Mouse (Mus musculus) splenic B cell, adult 2 months (primary cell): Measurements from ENCODE around the gene Amdhd2.
A peak's percentile ranks its signal among the peaks of the same experiment; 100 is the strongest.

ENCODE experiments used
- DNase-seq: peaks from one replicate; pipeline ENCODE4 v3.0.0-alpha.2; 2011; ENCODE audit warnings: low read depth, low spot score
- H3K27me3 ChIP-seq: 2 replicates; pipeline ENCODE4 v1.6.1; 2012; ENCODE audit warnings: mild to moderate bottlenecking, low read length, moderate library complexity, mixed read lengths; ENCODE audit not compliant: control insufficient read depth, poor library complexity, insufficient read depth, severe bottlenecking
- H3K36me3 ChIP-seq: 2 replicates; pipeline ENCODE4 v1.6.1; 2012; ENCODE audit warnings: mild to moderate bottlenecking, low read length, moderate library complexity, mixed read lengths; ENCODE audit not compliant: control insufficient read depth, poor library complexity, insufficient read depth, severe bottlenecking

Gene Amdhd2

DNA sequence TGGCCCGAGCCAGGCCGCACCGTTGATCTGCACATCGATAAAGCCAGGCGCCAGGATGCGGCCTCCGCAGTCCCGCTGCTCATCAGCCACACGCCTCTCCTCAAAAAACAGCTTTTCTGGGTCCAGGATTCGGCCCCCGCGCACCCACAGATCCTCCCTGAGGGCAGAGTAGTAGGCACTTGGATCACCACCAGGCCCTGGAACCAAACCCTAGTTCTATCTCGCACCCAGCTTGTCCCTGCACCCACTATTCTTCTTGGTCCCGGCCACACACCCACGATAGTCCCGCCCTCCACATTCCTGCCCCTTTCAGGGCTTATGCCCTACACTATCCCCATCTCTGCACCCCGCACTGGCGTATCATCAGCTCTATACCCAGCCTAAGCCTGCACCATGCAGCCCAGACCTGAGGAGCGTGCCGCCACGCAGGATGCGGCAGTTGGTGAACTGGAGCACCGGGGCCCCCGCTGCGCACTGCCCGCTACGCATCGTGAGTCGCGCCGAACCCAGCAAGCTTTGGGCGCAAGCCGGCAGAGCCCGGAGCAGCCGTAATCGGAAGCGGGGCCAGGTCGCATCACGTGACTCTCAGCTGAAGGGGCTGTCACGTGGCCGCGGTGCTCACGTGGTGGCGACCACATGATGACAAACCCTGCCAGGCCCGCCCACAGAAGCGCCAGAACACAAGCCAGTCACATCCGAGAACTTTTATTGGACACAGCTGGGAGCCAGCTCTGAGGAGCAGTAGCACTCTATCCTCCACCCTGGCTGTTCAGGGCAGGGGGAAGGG is at the start of gene Amdhd2:
Gene Amdhd2 (minus strand): TSS at position 591 of the 787 bp plus-strand sequence.
- Histone ChIP-seq H3K27me3 (no peaks in the 10 kb centered on the region), H3K36me3 (peaks cover 3% of the 10 kb centered on the region)
- DNase-seq = peak; percentile 98

DNA sequence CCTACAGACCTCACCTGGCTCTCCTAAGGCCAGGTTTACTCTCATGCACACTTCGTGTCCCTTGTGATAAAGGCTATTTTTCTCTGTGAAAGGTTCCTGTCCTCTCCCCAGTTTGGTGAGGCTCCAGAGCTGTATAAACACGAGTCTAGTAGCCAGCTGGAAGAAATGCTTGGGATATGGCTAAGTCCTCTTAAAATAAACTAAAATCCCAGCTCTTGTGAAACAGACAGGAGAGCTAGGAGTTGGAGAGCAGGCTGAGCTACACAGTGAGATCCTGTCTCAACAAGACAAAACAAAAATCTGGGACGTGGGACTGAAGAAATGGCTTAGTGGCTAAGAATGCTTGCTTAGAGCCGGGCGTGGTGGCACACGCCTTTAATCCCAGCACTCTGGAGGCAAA is 49.6 kb upstream of the Amdhd2 start:
- DNase-seq = no peak
- no peaks in the 10 kb centered on the region for H3K27me3 ChIP-seq
- H3K36me3 ChIP-seq = no peaks in the 10 kb centered on the region

DNA sequence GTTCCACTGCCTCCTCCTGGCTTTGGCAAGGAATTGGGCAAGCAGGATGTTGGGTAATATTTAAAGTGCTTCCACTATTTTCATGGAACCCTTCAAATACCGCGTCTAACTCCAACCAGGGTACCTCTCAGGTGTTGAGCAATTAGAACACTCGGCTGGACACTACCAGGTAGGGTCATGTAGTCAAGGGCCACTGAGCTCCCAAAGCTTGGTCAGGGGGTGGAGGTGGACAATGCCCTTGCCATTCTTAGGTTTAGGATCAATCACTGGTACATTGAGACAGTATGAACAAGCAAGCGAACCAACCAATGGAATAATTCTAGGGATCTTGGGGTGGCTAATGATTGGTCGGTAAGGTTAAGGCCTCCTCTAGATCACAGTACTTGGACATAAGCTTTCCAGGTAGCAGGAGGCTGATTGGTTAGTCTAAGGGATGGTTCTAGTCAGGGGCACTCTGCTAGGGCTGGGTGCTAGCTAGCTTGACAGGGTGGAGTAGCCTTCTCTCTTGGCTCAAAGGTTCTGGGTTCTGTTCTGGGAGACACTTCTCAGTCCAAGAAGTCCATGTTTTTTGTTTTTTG is 49.0 kb upstream of the Amdhd2 start:
- no peak for DNase-seq
- Histone ChIP-seq H3K36me3 (no peaks in the 10 kb centered on the region), H3K27me3 (no peaks in the 10 kb centered on the region)

DNA sequence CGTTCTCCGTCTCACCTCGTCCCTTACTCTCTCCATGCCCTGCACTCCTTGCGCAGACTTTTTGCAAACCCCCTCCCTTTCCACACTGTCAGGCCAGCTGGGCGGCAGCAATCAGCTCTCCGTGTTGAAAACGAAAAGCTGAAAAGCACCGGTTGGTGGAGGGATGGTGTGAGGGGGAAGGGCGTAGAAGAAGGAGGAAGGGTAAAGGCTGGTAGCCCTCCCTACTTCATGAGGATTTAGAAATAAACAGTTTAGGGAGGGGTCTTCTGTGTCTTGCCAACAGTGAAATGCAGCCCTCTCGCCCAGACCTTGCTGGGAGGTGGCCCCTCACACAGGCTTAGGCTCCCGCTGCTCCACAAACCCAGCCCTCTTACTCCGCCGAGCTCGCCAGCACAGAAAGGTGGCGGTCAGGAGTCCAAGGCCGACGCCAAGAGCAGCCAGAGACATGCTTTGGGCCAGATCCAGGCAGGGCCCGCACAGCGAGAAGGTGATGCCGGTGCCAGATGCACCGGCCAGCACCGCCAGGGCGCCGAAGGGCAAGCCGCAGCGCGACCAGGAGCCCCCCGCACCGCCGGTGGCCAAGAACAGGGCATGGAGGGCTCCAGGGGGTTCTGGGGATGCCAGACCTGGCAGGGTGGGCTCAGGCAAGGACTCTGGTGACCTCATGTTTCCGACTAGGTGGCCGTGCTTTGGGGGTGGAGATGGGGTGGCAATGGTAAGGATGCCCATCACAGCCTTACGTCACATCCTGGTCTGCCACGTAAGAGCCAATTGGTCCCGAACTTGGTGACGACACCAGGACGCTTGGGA is 48.3 kb upstream of the Amdhd2 start:
- H3K36me3 ChIP-seq = no peaks in the 10 kb centered on the region
- H3K27me3 ChIP-seq = no peaks in the 10 kb centered on the region
- peak; percentile 40 for DNase-seq

DNA sequence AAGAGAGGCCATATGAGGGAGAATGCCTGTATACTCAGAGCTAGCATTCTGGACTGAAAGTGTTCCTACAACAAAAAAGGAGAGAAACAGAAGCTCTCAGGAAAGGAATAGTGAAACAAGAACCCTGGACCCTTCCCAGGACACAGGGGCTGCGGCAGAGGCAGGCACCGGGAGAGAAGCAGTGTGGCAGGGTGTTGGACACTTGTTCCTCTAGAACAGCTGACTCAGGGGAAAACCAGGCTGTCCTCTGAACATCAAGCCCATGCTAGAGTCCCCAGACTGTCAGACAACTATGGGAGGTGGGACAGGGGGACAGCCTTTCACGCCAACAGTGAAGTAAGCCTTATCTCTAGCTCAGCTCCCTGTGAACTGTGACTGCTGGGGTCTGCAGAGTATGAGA is 47.0 kb upstream of the Amdhd2 start:
- no peak for DNase-seq
- Histone ChIP-seq H3K36me3 (no peaks in the 10 kb centered on the region), H3K27me3 (no peaks in the 10 kb centered on the region)

DNA sequence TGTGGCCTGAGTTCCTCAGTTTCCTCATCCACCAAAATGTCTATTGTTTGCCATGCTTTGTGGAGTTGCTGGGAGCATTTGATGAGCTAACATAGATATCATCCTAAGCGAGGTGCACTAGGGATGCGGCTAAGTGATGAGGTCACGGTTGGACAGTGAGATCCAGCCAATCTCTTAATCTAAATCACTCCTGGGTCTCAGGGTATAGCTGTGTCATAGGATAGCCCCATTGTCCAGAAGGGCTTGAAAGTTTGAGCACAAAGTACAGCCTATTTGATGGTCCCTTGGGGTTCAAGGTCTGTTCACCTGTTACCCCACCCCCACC is 46.3 kb upstream of the Amdhd2 start:
- Histone ChIP-seq H3K36me3 (no peaks in the 10 kb centered on the region), H3K27me3 (no peaks in the 10 kb centered on the region)
- DNase-seq = no peak

DNA sequence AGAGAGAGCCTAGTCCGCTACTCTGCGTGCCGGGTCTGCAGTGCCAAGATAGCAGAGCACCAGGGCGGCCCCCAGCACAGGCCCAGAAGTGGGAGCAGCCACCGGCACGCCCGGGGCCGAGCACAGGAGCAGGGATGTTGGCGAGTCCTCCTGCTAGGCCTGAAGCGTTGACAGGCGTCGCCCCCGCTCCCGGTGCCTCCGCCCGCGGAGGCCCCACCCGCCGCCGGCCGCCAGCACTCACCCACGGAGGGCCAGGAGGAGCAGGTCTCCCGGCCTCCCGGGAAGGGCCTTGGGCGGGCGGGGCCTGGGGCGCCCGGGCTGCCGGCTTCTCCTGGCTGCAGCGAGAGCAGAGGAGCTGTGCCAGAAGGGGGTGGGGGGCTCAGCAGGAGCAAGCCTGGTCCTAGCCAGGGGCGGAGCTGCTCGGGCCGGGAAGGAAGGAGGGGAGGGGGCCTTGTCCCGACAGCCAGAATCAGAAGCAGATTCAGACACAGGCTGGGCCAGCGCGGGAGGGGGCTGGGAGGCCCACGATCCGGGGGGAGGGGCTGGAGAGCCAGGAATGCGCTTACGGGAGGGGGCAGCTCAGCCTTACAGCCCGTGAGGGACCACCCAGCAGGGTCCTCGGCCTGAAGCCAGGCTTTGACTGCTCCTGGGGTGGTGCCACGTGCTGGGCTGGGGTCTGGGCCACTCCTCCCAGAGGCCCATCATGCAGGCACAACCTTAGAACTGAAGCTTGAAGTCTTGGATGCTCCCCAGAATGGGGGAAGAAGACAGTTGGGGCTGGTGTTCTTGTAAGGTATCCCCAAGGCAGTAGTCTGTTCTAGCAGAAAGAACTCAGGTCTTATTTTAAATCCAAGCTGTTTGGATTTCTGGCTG is 45.7 kb upstream of the Amdhd2 start, which contains the start of gene Ntn3:
Gene Ntn3 (minus strand): TSS at position 489 of the 873 bp plus-strand sequence.
- DNase-seq = peak; percentile 25
- Histone ChIP-seq H3K27me3 (no peaks in the 10 kb centered on the region), H3K36me3 (no peaks in the 10 kb centered on the region)

DNA sequence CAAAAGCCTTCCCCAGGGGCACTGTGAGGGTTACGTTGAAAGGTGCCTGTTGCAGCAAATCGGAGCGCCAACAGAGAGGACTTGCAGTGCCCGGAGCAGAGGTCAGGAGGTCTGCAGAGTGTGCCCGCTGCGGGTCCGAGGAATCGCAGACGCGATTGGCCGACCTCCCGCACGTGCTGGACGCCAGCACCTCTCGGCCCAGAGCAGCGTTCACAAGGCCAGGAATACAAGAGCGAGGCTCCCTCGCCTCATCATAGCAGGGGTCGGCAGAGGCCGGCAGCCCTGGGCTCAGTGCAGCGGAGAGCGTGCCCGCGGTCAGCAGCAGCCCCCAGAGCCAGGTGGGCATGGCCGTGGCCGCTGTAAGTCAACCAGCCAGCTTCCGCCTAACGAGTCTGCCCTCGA is 45.1 kb upstream of the Amdhd2 start:
- Histone ChIP-seq H3K27me3 (no peaks in the 10 kb centered on the region), H3K36me3 (no peaks in the 10 kb centered on the region)
- DNase-seq = no peak

DNA sequence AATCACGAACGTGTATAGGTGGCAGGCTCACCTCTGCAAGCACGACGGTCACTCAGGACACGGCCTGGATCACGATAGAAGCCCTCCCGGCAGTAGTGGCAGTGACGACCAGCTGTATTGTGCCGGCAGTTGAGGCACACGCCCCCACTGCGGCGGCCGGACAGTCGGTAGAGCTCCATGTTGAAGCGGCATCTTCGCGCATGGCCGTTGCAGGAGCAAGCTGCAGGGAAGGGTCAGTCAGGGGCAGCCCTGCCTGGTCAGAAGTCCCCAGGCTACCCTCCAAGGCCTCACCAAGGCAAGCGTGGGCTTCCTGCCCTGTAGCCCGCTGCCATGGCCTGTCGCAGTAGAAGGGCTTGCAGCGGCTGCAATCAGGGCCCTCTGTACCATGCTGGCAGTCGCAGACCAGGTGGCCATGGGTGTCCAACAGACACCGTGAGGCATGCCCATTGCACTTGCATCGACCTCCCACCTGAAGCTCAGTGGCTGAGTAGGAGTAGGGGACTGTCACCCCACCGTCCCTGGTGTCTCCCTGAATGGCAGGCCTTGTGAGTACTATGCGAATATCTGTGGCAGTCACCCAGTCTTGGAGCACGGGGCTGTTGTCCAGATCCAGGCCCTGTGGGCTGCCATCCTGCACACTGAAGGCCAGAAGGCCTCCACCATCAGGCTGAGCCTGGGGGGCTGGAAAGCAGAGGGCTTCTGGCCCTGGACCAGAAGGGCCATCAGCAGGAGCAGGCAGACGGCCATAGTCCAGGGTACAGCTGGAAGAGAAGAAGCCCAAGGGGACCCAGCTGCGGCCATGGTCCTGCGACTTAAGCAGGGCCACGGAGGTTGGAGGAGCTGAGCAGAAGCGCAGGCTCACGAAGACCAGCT is 44.4 kb upstream of the Amdhd2 start:
- no peak for DNase-seq
- Histone ChIP-seq H3K27me3 (no peaks in the 10 kb centered on the region), H3K36me3 (no peaks in the 10 kb centered on the region)

DNA sequence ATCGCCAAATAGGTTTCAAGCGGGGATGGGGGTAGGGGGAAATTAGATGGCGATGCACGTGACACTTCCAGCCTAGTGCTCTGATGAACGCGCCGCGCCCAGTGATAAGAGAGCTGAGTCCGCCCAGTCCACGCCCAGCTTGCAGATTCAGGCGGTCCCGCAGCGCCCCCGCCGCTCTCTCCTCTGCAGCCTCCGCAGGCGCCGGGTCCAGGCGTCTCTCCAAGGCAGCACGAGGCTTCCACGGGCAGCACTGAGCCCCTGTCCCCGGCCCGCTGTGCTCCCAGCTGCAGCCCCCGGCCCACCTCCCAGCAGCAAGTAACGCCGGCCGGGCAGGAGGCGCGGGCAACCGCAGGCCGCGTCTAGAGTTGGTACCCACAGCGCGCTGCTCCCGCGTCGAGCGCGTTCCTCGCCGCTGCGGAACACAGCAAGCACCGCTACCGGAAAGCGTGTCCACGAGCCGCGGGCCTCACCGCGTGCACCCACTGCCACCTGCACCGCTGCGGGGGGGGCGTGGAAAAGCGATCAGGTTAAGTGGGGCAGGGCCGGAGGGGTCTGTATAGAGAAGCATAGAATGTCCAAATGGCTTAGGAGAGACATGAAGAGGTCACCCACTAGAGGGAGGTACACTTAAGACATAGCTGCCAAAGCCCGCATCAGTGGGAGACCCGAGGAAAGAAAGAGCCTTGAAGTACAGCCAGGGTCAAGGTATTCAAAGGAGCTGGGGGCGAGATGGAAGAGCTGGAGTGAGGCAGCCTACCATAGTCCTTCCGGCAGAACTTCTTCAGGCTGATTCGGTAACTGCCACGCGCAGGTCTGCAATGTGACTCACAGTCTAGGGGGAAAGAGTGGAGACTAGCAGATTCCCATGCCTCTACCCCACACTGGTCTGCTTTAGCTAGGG is 43.1 kb upstream of the Amdhd2 start:
- peak; percentile 67 for DNase-seq
- H3K36me3 ChIP-seq = no peaks in the 10 kb centered on the region
- H3K27me3 ChIP-seq = no peaks in the 10 kb centered on the region

DNA sequence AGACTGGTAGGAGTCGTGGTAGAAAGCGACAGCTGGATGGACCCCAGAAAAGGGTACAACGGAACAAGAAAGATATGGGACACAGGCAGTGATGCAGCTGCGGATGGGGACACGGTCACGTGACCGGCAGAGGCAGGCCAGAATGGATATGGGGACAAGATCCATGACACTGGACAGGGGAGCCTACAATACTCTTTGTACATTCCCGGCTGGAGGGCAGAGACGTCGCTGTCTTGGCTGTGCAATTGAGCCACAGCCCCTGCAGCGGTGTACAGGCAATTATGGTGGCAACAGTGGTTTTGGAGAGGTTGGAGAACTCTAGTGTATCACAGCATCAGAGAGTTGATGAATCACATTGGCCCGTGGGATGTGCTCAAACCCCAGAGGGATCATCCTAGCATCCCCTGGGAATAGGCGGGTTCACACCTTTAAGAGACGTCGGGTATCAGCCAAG is 42.4 kb upstream of the Amdhd2 start:
- no peak for DNase-seq
- Histone ChIP-seq H3K36me3 (no peaks in the 10 kb centered on the region), H3K27me3 (no peaks in the 10 kb centered on the region)

DNA sequence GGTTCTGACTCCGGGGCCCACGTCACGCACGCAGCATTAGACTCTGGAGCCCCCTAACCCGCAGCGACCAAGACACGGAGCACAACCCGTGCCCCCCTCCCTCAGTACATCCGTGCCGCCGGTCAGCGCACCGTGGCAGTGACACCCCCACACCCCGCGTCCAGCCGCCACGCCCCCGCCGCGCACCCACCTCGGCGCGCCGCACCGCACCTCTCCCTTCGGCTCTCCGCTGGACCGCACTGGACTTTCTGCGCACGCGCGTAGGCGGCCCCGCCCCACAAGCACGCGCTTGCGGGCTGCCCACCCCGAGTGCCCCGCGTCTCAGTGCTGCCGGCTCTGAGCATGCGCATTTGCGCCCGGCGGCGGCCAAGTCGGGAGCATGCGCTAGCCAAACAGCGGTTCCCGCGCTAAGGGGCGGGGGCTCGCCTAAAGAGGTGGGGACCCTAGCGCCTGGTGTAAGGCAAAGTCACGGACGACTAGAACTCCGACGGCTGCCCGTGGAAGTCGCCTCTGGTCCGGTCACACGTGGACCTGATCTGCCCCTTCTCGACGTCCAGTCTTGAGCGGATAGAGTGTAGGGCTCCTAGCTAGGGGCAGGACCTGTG is 41.8 kb upstream of the Amdhd2 start, which contains the start of gene Tbc1d24:
Gene Tbc1d24 (minus strand): TSS at position 279 of the 605 bp plus-strand sequence.
- no peaks in the 10 kb centered on the region for H3K27me3 ChIP-seq
- DNase-seq = peak; percentile 89

More for the DNA sequence above, 41.8 kb upstream of the Amdhd2 start, which contains the start of gene Tbc1d24:
- no peaks in the 10 kb centered on the region for H3K36me3 ChIP-seq
